Mouse (Mus musculus) liver, adult 2 months (tissue): ENCODE data around the gene Pcp2.

Experiments
- CTCF ChIP-seq: fragments of 200-500 bp; IDR thresholded peaks from 2 replicates; pipeline ENCODE4 v1.5.1; 2011; ENCODE audit warnings: low read depth, low read length, control low read depth
- POLR2A ChIP-seq: fragments of 200-500 bp; IDR thresholded peaks from 2 replicates; pipeline ENCODE4 v1.6.1; 2011; ENCODE audit warnings: low read length, control low read depth; ENCODE audit not compliant: insufficient read depth; ENCODE audit errors: extremely low read depth

GRCm38 (mm10) chr8:3654726-3655508, 29.6 kb upstream of the Pcp2 start:
- TF ChIP-seq POLR2A (no peak), CTCF (no peak)
